Mouse (Mus musculus) heart, postnatal 0 days (tissue): ENCODE data around the gene Dand5. TPM values are rescaled to one million over a fixed set of nuclear protein-coding genes. Genes with fewer than 3 reads are reported as not detected.
A peak's percentile ranks its signal among the peaks of the same experiment; 100 is the strongest.

Experiments
- ATAC-seq: fragments of 200-750 bp; cut with Nextera tagmentation; 2 replicates; pipeline ENCODE4 v1.8.0; 2017; ENCODE audit warnings: low read depth, moderate number of reproducible peaks, moderate library complexity; ENCODE audit not compliant: insufficient read depth
- DNase-seq: peaks from one replicate; pipeline ENCODE4 v3.0.0-alpha.2; 2016; ENCODE audit warnings: low spot score
- H3K27ac ChIP-seq: fragments of 300-500 bp; sonication (generic); 2 replicates; pipeline ENCODE4 v1.5.1; 2014; ENCODE audit warnings: low read depth, mild to moderate bottlenecking
- H3K27me3 ChIP-seq: fragments of 300-500 bp; sonication (generic); 2 replicates; pipeline ENCODE4 v1.6.1; 2014; ENCODE audit warnings: low read length, mixed read lengths; ENCODE audit not compliant: control insufficient read depth, insufficient read depth
- H3K36me3 ChIP-seq: fragments of 300-500 bp; sonication (generic); replicated peaks from 2 replicates; pipeline ENCODE4 v1.6.1; 2014; ENCODE audit warnings: low read length, mixed read lengths; ENCODE audit not compliant: control insufficient read depth, insufficient read depth
- H3K4me1 ChIP-seq: fragments of 300-500 bp; sonication (generic); 2 replicates; pipeline ENCODE4 v1.6.1; 2014; ENCODE audit warnings: antibody characterized with exemption; ENCODE audit not compliant: control insufficient read depth, insufficient read depth
- H3K4me2 ChIP-seq: fragments of 300-500 bp; sonication (generic); 2 replicates; pipeline ENCODE4 v1.6.1; 2014; ENCODE audit warnings: low read depth, mild to moderate bottlenecking, low read length, moderate library complexity
- H3K4me3 ChIP-seq: fragments of 300-500 bp; sonication (generic); 2 replicates; pipeline ENCODE4 v1.5.1; 2014; ENCODE audit warnings: low read depth, low read length
- H3K9ac ChIP-seq: fragments of 300-500 bp; sonication (generic); replicated peaks from 2 replicates; pipeline ENCODE4 v1.6.1; 2014; ENCODE audit warnings: low read depth, low read length, mixed read lengths
- H3K9me3 ChIP-seq: fragments of 300-500 bp; sonication (generic); replicated peaks from 2 replicates; pipeline ENCODE4 v1.6.1; 2016; ENCODE audit warnings: low read length; ENCODE audit not compliant: control insufficient read depth
- CTCF ChIP-seq: IDR thresholded peaks from 2 replicates; pipeline ENCODE4 v1.5.1; 2016; ENCODE audit warnings: antibody characterized with exemption, control low read depth, low read depth
- EP300 ChIP-seq: IDR thresholded peaks from 2 replicates; pipeline ENCODE4 v1.6.1; 2016; ENCODE audit warnings: antibody characterized with exemption, low read depth
- WGBS: fragments of 180-500 bp; shearing (Covaris S2); extraction: QIAGEN DNeasy Blood & Tissue Kit; methylation state at CpG from one replicate; pipeline ENCODE4 v1.1.7; 2014; 5-methylcytosine and 5-hydroxymethylcytosine counted together
- polyA plus RNA-seq: library from polyadenylated mRNA; unstranded; fragments of >200 nt; fragmentation: Nextera tagmentation; extraction: Ambion mirVana; gene quantifications from 2 replicates; pipeline ENCODE4 v1.2.1, GENCODE M21; 2015
- total RNA-seq: library from RNA; depleted of rRNA; stranded (reverse); fragments of >200 nt; gene quantifications from 2 replicates; pipeline ENCODE4 v1.2.3, GENCODE M21; 2014; ENCODE audit warnings: low replicate concordance

The Dand5 gene
- total and polyA plus RNA-seq, 2 experiments from 2014 or later, result 6.2 to 15.4 TPM

GRCm38 (mm10) chr8:84815547-84815946 is 7.1 kb downstream of the Dand5 start:
- H3K9ac ChIP-seq, result no peak overlapping the region

DNA sequence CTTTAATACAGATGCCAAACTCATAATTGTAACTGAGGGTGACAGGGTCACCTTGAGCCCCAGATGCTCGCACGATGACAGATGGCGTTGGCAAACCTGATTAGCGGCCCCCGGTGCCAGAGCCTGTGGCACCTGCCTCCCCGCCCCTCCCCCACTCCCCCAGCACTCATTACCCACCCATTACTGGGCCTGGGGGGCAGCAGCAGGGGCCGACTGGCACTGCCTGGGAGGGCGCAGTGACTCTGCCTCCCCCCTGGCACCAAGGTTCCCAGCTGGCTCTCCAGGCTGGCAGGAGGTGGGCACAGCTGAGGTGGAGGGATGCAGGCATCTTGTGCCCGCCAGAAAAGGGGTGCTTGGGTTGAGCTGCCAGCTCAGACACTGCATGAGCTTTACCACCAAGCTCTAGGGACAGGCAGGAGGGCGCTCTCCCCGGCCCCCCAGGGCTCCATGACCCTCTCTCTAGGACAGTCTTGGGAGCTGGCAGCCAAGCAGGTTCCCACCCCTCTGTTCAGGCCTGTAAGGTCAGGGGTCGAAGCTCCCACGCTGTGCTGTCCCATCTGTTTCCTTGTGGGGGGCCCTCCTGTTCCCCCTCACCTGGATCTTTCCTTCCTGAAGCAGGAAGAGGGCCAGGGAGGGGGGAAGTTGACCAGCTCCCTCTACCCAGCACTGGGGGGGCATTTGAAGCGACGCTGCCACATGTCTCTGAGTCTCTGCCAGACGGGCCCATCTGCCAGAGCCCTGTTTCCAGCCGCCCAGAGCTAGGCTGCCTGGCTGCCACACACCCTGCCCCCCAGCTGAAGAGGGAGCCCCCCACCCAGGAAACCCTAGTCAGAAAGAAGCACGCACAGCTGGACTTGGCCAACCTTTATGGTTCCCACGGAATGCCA is 7.8 kb downstream of the Dand5 start:
- Histone ChIP-seq H3K4me1 (peaks cover 12% of the 10 kb centered on the region; the same call in 1 of the 2 replicates), H3K9me3 (no peaks in the 10 kb centered on the region), H3K36me3 (no peaks in the 10 kb centered on the region), H3K4me2 (no peak overlapping the region), H3K27ac (no peak overlapping the region), H3K9ac (no peak overlapping the region), H3K27me3 (no peaks in the 10 kb centered on the region), H3K4me3 (no peak overlapping the region)
- ATAC-seq (0 out of 2 replicates have a peak, but pooled peaks have one; percentile 5), DNase-seq (no peak)
- TF ChIP-seq EP300 (no peak), CTCF (no peak)
- 36% methylated on average over 19 of the region's 19 CpGs for WGBS

More at GRCm38 (mm10) chr8:84815547-84815946, 7.1 kb downstream of the Dand5 start:
- 14% methylated on average over 9 of the region's 9 CpGs for WGBS
- no peak overlapping the region for H3K27ac ChIP-seq
- H3K9me3 ChIP-seq, result no peaks in the 10 kb centered on the region
- H3K36me3 ChIP-seq, result no peaks in the 10 kb centered on the region
- ATAC-seq (peak; percentile 82), DNase-seq (peak; percentile 86)
- TF ChIP-seq EP300, result no peak
- TF ChIP-seq CTCF, result peak; percentile 97
- no peak overlapping the region for H3K4me2 ChIP-seq
- H3K4me1 ChIP-seq, result peaks cover 12% of the 10 kb centered on the region; the same call in 1 of the 2 replicates
- H3K27me3 ChIP-seq, result no peaks in the 10 kb centered on the region
- H3K4me3 ChIP-seq, result no peak overlapping the region

- TF ChIP-seq EP300, result no peak
- TF ChIP-seq CTCF, result no peak
- 82% methylated on average over 11 of the region's 11 CpGs for WGBS
- H3K4me2 ChIP-seq, result no peak overlapping the region
- no peak overlapping the region for H3K4me3 ChIP-seq
- H3K27ac ChIP-seq, result no peak overlapping the region
- H3K9me3 ChIP-seq, result no peaks in the 10 kb centered on the region
- H3K9ac ChIP-seq, result no peak overlapping the region
- peaks cover 12% of the 10 kb centered on the region; the same call in 1 of the 2 replicates for H3K4me1 ChIP-seq
- H3K27me3 ChIP-seq, result no peaks in the 10 kb centered on the region
- ATAC-seq (no peak), DNase-seq (no peak)
- no peaks in the 10 kb centered on the region for H3K36me3 ChIP-seq
These were observed 8.4 kb downstream of the Dand5 start for GRCm38 (mm10) chr8:84814240-84814554.

- no peak for ATAC-seq
- no peaks in the 10 kb centered on the region for H3K36me3 ChIP-seq
- 58% methylated on average over 3 of the region's 3 CpGs for WGBS
- no peaks in the 10 kb centered on the region for H3K27me3 ChIP-seq
- no peaks in the 10 kb centered on the region for H3K9me3 ChIP-seq
- DNase-seq, result no peak
- H3K27ac ChIP-seq, result no peak overlapping the region
- no peak overlapping the region for H3K4me3 ChIP-seq
- no peak for TF ChIP-seq CTCF
- TF ChIP-seq EP300, result no peak
- no peak overlapping the region for H3K4me2 ChIP-seq
- H3K4me1 ChIP-seq, result peaks cover 12% of the 10 kb centered on the region; the same call in 1 of the 2 replicates
- no peak overlapping the region for H3K9ac ChIP-seq
These were observed 8.8 kb downstream of the Dand5 start for GRCm38 (mm10) chr8:84813830-84814229.

DNA sequence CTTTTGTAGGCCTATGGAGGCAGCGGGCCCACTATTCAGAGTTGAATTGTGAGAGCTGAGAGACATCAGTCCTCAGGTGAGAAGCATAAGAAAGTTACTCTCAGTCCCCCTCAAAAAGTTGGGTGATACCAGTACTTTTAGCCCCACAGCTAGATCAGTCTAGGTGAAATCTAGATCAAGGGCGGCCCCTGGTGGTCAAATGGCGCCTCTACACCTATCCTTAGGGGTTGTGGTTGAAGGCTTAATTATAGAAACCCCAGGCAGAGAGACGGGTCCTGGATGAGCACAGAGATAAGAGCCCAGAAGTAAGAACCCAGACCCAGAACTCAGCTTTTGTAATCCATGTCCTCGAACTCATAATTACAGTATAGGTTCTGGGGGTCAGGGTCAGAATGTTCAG is 9.6 kb downstream of the Dand5 start:
- H3K4me3 ChIP-seq, result no peak overlapping the region
- ATAC-seq (peak; percentile 21; the same call in 1 of the 2 replicates), DNase-seq (peak; percentile 62)
- no peak overlapping the region for H3K27ac ChIP-seq
- TF ChIP-seq CTCF, result peak; percentile 88
- TF ChIP-seq EP300, result 0 out of 2 replicates have a peak, but pooled peaks have one; percentile 22
- no peak overlapping the region for H3K4me2 ChIP-seq
- 1% methylated on average over 5 of the region's 5 CpGs for WGBS
- no peak overlapping the region for H3K9ac ChIP-seq
- H3K9me3 ChIP-seq, result no peaks in the 10 kb centered on the region
- H3K27me3 ChIP-seq, result no peaks in the 10 kb centered on the region
- H3K4me1 ChIP-seq, result peaks cover 12% of the 10 kb centered on the region; the same call in 1 of the 2 replicates
- H3K36me3 ChIP-seq, result no peaks in the 10 kb centered on the region
